Mouse (Mus musculus): ENCODE measurements around the gene Prelid1. TPM values are rescaled to one million over a fixed set of nuclear protein-coding genes. Genes with fewer than 3 reads are reported as not detected.

Prelid1 gene
- polyA plus RNA-seq, 1 experiment from 2014 or later = 472 TPM

GRCm38 (mm10) chr13:55371740-55372139, 51.4 kb downstream of the Prelid1 start:
- Histone ChIP-seq H3K4me1 (peaks cover 6% of the 10 kb centered on the region; the same call in 1 of the 2 replicates), H3K27me3 (ENCODE audit: low read depth, poor library complexity, severe bottlenecking) (peaks cover 38% of the 10 kb centered on the region), H3K9me3 (replicated peaks) (no peaks in the 10 kb centered on the region), H3K27ac (no peak overlapping the region), H3K4me3 (no peak overlapping the region), H3K36me3 (no peaks in the 10 kb centered on the region)
- WGBS = 61% methylated on average over 5 of the region's 5 CpGs
- DNase-seq (ENCODE audit: low spot score) = no peak

- Histone ChIP-seq H3K4me3 (no peak overlapping the region), H3K27me3 (ENCODE audit: low read depth, poor library complexity, severe bottlenecking) (peaks cover 62% of the 10 kb centered on the region), H3K36me3 (no peaks in the 10 kb centered on the region), H3K27ac (no peak overlapping the region), H3K4me1 (peaks cover 11% of the 10 kb centered on the region), H3K9me3 (replicated peaks) (no peaks in the 10 kb centered on the region)
- WGBS = 74% methylated on average over 6 of the region's 6 CpGs
- DNase-seq (ENCODE audit: low spot score) = no peak
These were observed 54.1 kb downstream of the Prelid1 start for GRCm38 (mm10) chr13:55374206-55374924.

Other genes starting within 250 kb of the Prelid1 start
- gene Uimc1, start 220.2 kb upstream of the Prelid1 start, polyA plus RNA-seq (2016; fragmentation: Nextera tagmentation; extraction: Ambion mirVana) = 21.2 and 24.4 TPM in 2 replicates
- gene Zfp346, start 215.2 kb upstream of the Prelid1 start, polyA plus RNA-seq (2016; fragmentation: Nextera tagmentation; extraction: Ambion mirVana) = 25.0 and 30.0 TPM in 2 replicates
- gene Gm17617, start 187.0 kb upstream of the Prelid1 start, polyA plus RNA-seq (2016; fragmentation: Nextera tagmentation; extraction: Ambion mirVana) = not detected in 2 replicates
- gene Fgfr4, start 167.9 kb upstream of the Prelid1 start, polyA plus RNA-seq (2016; fragmentation: Nextera tagmentation; extraction: Ambion mirVana) = 0.73 and 2.1 TPM in 2 replicates
- gene Nsd1, start 110.7 kb upstream of the Prelid1 start, polyA plus RNA-seq (2016; fragmentation: Nextera tagmentation; extraction: Ambion mirVana) = 63.5 and 69.1 TPM in 2 replicates
- 79.0 and 85.8 TPM in 2 replicates for gene Rab24, start 1.4 kb downstream of the Prelid1 start, polyA plus RNA-seq (2016; fragmentation: Nextera tagmentation; extraction: Ambion mirVana)
- gene Mxd3, start 9.3 kb downstream of the Prelid1 start, polyA plus RNA-seq (2016; fragmentation: Nextera tagmentation; extraction: Ambion mirVana) = 15.8 and 27.5 TPM in 2 replicates
- 112 and 113 TPM in 2 replicates for gene Lman2, start 42.3 kb downstream of the Prelid1 start, polyA plus RNA-seq (2016; fragmentation: Nextera tagmentation; extraction: Ambion mirVana)
- gene Rgs14, start 49.2 kb downstream of the Prelid1 start, polyA plus RNA-seq (2016; fragmentation: Nextera tagmentation; extraction: Ambion mirVana) = 0.70 and 1.1 TPM in 2 replicates
- not detected in 2 replicates for gene Slc34a1, start 77.7 kb downstream of the Prelid1 start, polyA plus RNA-seq (2016; fragmentation: Nextera tagmentation; extraction: Ambion mirVana)
- not detected in 2 replicates for gene Pfn3, start 94.7 kb downstream of the Prelid1 start, polyA plus RNA-seq (2016; fragmentation: Nextera tagmentation; extraction: Ambion mirVana)
- 0.14 TPM in 1 of 2 replicates, not detected in the other for gene F12, start 106.3 kb downstream of the Prelid1 start, polyA plus RNA-seq (2016; fragmentation: Nextera tagmentation; extraction: Ambion mirVana)
- 63.6 and 71.1 TPM in 2 replicates for gene Grk6, start 124.6 kb downstream of the Prelid1 start, polyA plus RNA-seq (2016; fragmentation: Nextera tagmentation; extraction: Ambion mirVana)
- gene Prr7, start 143.8 kb downstream of the Prelid1 start, polyA plus RNA-seq (2016; fragmentation: Nextera tagmentation; extraction: Ambion mirVana) = 0.34 and 0.35 TPM in 2 replicates
- 346 and 417 TPM in 2 replicates for gene Dbn1, start 167.6 kb downstream of the Prelid1 start, polyA plus RNA-seq (2016; fragmentation: Nextera tagmentation; extraction: Ambion mirVana)
- 202 and 206 TPM in 2 replicates for gene Pdlim7, start 193.2 kb downstream of the Prelid1 start, polyA plus RNA-seq (2016; fragmentation: Nextera tagmentation; extraction: Ambion mirVana)
- gene Dok3, start 208.8 kb downstream of the Prelid1 start, polyA plus RNA-seq (2016; fragmentation: Nextera tagmentation; extraction: Ambion mirVana) = 2.7 and 2.9 TPM in 2 replicates
- 94.0 and 102 TPM in 2 replicates for gene Ddx41, start 216.2 kb downstream of the Prelid1 start, polyA plus RNA-seq (2016; fragmentation: Nextera tagmentation; extraction: Ambion mirVana)

Data from limb, embryonic 10.5 days (tissue).